Mouse (Mus musculus) bone marrow, adult 2 months (tissue): ENCODE data around the gene Serpinb1c.

Source experiments
- CTCF ChIP-seq: fragments of 200-500 bp; IDR thresholded peaks from 2 replicates; pipeline ENCODE4 v1.5.1; 2011; ENCODE audit warnings: low read length, control low read depth; ENCODE audit not compliant: control insufficient read depth, insufficient read depth
- POLR2A ChIP-seq: fragments of 200-500 bp; IDR thresholded peaks from 2 replicates; pipeline ENCODE4 v1.6.1; 2011; ENCODE audit warnings: low read depth, mild to moderate bottlenecking, control low read depth, low read length, borderline replicate concordance; ENCODE audit not compliant: control insufficient read depth

- no peak for TF ChIP-seq POLR2A
- no peak for TF ChIP-seq CTCF
Measured at GRCm38 (mm10) chr13:32908182-32908581, 10.2 kb upstream of the Serpinb1c start.
